Mouse (Mus musculus): ENCODE measurements at regions not wholly inside any gene's neighbourhood (a gene's known extent, or its start where the extent isn't known, plus 50 kb on each side); places are given as distances from the start of the nearest gene placed in this dataset.

DNA sequence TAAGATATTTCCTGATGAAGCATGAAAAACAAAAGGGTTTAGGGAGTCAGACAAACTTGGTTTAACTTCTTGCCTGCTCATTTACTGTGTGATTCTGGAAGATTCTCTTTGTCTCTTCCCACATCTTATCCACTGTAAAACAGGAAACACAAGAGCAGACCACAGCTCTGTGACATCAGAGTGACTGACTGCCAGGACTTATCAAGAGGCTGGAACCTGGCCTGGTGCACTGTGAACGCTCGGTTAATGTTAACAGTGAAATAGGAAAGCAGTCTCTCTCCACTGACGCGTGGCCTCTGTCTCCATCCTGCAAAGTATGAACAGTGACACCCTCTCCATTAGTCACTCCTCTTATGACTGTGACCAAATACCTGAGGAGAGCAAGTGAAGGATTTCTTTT lies 73.1 kb upstream of the Noct start:
- DNase-seq, result no peak

DNA sequence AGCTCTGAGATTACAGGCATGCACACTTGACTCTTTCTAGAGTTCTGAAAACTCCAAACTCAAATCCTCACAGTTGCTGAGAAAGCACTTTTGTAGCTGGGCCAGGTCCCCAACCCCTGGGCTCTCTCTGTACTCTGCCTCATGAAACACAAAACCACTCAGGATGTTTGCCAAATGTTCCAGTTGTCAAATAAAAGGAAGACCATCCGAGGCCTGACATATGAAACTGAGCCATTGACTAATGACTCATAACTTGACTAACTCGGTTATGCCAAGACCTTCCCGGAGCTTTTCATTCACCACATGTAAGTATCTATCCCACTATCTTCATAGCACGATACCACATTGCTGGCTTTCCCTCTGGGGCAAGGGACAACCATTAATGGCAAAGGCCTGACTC lies 68.6 kb upstream of the Noct start:
- DNase-seq, result no peak

DNA sequence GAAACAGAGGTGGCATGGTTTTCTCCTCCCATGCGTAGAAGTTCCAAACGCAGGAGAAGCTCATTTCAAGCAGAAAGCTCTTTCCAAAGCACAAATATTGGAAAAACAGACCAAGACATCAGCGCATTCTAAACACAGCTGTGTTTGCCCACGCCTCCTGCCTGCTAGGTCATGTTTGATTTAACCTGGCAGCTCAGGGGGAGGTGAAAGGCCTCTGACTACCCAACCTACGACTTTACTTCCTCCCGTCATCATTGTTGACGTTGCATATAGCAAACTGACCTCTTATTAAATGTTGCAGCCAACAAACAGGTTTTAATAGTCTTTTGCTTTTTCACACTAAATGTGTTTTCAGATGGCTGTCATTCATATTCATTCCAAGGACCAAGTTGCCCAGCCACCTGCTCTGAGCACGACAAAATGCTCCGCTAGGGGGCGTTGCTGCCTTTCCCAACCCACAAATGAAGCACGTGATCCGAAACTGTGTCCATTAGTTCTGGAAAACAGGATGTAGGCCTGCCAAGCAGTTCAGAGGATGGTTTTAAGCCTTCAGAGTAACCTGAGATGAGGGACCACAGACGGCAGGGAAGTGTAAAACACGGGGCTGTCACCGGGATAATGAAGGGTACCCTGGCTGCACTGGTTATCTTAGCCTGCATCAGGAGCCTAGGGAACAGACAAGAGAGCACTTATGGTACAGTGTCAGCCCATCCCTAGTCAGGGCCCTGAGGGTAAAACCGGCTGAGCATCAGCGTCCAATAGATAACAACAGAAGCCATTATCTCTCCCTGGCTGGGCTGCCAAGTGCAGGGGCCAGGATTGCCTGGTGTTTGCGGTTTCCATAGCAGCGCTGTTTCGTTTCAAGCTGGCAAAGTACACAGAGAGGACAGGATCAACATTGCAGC lies 67.6 kb upstream of the Noct start:
- DNase-seq, result peak; percentile 61

DNA sequence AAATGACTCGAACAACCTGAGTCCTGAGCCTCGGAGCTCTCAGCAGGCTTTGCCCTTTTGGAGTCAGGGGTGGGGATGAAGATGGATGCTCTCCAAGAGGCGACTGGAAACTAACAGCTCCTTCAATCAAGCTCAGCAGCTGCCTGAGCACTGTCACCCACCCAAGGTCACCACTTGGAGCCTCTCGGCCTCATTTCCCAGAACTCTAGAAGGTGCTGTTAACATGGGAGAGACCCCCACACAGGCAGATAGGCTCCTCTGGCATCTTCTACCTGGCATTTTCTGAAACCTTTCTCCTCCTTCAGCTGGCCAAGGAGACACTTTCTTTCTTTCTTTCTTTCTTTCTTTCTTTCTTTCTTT lies 67.0 kb upstream of the Noct start:
- DNase-seq, result no peak

DNA sequence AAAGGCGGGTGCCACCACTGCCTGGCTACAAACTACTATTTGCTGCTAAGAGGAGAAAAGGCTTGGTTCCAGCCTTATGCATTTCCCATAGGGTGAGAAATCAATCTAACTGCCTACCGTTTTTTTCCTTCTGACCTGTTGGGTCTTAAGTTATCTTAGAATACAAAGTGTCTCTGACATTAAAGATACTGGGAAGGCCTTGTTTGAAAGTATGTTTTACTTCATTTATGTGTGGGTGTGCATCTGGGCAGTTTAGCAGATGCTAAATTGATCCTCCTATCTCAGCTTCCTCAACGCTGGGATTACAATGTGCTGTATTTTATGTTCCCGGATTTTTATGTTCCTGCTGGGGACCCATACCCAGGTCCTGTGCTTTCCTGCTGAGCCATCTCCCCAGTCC lies 65.8 kb upstream of the Noct start:
- no peak for DNase-seq

DNA sequence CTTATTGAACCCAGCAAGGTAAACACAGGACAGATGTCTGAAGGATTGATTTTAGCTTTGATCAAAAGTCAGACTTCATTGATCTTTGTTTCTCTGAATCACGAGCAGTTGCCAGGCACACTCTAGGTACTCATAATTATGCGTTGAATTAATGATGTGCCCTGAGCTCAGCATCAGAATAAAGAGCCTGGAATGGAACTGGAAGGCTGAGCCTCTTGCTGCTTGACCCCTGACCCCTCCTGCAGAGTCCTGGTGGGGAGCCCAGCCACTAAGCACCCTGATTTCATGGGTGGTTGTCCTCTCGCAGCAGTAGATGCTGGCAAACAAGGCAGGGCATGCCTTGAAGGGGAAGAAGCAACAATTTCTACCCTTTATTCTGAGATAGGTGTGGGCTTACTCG lies 64.9 kb upstream of the Noct start:
- no peak for DNase-seq

DNA sequence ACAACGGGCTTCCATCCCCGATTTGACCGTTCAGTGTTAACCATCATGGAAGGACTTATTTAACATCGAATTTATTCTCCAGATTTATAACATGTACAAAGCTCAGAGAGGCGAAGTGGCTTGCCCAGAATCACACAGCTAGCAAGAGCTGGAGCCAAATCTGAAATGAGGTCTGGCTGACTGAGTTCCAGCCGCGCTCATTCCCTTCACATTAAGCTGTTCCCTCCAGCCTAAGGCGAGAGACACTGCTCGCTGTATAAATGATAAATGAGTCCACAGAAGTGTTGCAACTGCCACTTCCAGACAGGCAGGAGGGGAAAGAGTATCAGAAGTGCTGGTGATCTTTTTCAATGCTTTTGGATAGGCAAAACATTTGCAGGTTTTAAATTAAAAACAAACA lies 64.4 kb upstream of the Noct start:
- no peak for DNase-seq

DNA sequence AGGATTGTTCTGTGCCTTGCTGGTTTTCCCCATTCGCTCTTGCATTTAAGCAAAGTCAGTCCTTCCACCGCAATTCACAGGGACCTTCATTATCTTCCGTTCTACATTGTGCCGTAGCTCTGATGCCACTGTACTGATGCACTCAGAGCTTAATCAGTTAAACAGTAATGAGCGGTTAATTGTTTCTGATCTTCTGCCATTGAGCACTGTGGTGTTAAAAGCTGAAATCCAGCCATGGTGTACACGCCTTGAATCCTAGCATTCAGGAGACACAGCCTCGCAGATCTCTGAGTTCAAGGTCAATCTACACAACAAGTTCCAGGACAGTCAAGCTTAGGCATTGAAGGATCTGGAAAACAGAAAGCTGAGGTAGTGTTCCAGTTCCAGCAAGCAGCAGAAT lies 63.6 kb upstream of the Noct start:
- no peak for DNase-seq

DNA sequence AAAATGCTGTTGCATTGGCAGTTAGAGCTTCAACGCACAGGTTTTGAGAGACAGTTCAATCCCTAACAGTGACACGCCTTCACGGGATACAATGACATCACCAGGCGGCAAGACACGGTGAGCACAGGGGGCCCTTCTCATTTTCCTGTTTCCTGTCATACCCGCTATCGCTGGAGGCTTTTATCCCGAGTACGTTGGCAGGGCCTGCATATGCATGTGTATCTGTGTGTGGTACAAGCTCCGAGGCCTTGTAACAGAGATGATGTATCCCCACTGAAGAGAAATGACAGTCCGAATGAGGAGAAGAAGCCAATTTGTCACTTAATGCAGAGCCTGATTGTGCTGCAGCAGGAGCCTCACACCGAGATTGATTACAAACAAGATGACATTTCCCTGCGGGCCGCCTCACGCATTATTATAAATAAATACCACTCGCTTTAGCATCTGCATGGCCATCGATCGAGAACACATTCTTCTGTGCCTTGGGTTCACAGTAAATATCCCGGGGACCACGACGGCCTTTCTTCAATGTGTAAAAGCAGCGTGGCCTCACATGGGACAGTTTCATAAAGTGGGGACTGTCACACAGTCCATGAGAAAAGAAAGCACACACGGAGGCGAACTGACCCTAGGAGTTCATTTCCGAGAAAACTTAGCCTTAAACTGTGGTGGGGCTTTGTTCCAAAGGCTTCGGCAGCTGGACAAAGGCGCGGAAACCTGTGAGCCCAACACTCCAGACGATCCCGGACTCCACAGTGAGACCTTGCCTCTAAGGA lies 54.9 kb upstream of the Noct start:
- DNase-seq, result no peak

DNA sequence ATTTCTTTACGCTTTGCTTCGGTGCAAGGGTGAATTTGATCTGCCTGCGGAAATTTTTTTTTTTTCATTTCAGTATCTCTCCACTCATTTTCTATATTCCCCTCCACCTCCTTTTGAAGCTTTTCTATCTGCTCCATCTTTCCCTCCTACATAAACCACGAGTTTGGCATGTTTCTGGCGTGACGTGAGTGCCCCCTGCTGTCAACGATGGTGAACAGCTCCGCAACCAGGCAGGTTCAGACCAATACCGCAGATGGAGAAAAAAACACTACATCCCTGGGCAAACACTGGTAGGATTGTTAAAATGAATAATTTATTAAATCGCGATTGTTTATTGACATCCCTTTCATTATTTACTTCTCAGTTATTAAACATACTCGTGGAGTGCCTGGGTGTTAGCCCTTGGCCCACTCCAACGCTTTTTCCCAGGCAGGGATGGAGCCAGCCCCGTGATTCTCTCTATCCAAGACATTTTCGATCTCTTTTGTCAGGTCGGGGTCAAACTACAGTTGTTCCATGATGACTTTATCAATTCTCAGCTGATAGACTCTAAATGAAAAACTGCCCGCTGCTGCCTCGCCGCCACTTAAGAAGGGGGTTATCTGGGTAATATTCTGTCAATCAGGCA lies 53.9 kb upstream of the Noct start:
- peak; percentile 86 for DNase-seq

Data from right cerebral cortex, postnatal 4 days (tissue).